Mouse (Mus musculus) embryonic stem cell, embryonic (primary cell): ENCODE data around the gene Ppp2r5c.

Source experiments
- CTCF ChIA-PET, 4 experiments: fragments of 300-600 bp in 2 of 4; fragments of 350-600 bp in 2 of 4; sonication (Branson Sonifier 250); formaldehyde crosslinking; loops; one replicate each; lab custom pipeline; 2022; ENCODE audit warnings: inconsistent platforms in 2 of 4; lab: Charles Lee
- POLR2A ChIA-PET, 4 experiments: fragments of 300-600 bp in 2 of 4; fragments of 350-600 bp in 2 of 4; sonication (Branson Sonifier 250); formaldehyde crosslinking; loops; one replicate each; lab custom pipeline; 2022; ENCODE audit warnings: antibody characterized with exemption in 4 of 4, inconsistent platforms in 1 of 4; lab: Charles Lee

Gene Ppp2r5c

GRCm38 (mm10) chr12:110609153-110609497 is 162.2 kb downstream of the Ppp2r5c start:
- CTCF ChIA-PET: interaction anchor here (0.6 to 2.2 kb wide), 15 partner anchors 10 to 273 kb away, joined by 3 to 21 read pairs (median 4); no protein-coding TSS in a partner anchor
- POLR2A ChIA-PET: interaction anchor here (0.6 to 9.3 kb wide), 78 partner anchors 8 to 934 kb away, joined by 3 to 83 read pairs (median 4); partner anchors contain the start of genes Hsp90aa1 (in 3 of the 4), Wdr20 (in 2 of the 4) and Ankrd9 (in 1 of the 4)

DNA sequence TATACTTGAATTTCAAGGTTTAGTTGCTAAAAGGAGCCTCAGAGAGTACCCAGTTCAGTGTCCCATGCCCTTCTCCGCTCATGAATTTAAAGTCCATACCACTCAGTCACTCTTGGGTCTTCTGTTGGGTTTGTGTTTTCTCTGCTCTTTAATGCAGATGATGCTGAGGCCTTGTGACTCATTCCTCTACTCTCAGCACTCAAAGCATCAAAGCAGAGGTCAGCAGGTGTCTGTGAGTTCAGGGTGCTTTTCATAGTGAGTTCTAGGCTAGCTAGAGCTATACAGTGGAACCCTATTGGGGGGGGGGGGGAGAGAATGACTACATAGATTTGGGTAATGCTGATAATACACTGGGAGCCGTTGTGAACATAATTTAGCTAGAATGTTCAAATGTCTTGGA is 163.8 kb downstream of the Ppp2r5c start:
- ChIA-PET CTCF (interaction anchor here (0.5 to 1.0 kb wide), 6 partner anchors 12 to 252 kb away, joined by 3 to 8 read pairs (median 4); no protein-coding TSS in a partner anchor), POLR2A (interaction anchor here in 3 of 4 experiments (0.5 to 9.3 kb wide), 10 partner anchors 9 to 193 kb away, joined by 3 to 83 read pairs (median 4); partner anchors contain the start of genes Dync1h1 (in 2 of the 3) and Hsp90aa1 (in 1 of the 3))

DNA sequence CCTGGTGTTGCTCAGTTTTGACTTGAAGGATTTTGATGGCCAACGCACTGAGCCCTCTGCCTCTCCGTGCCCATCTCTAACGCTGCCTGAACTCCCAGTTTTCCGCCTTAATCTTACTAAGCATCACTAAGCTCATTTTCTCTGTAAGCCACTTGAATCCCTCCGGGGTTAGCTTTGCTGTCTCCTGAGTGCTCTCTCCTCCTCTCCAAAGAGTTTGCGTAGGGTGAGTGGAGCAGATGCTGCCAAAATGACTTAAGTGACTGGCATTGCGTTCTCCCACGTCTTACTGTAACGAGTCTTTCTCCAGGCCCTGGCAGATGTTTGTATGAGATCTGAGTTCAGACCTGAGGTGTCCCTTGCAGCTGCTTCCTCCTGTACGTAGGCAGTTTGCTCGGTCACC is 183.1 kb downstream of the Ppp2r5c start:
- CTCF ChIA-PET: interaction anchor here in 1 of 4 experiments (0.6 kb wide), 2 partner anchors 16 to 230 kb away, joined by 3 to 7 read pairs; no protein-coding TSS in a partner anchor

More for the DNA sequence above, 183.1 kb downstream of the Ppp2r5c start:
- POLR2A ChIA-PET: interaction anchor here in 3 of 4 experiments (0.5 to 4.0 kb wide), 6 partner anchors 11 to 224 kb away, joined by 3 to 18 read pairs (median 4); partner anchors contain the start of gene Hsp90aa1 (in 1 of the 3)
